Mouse (Mus musculus) forebrain, postnatal 0 days (tissue): ENCODE results near the gene Fitm1. TPM values are rescaled to one million over a fixed set of nuclear protein-coding genes. Genes with fewer than 3 reads are reported as not detected.

Experiments
- ATAC-seq: fragments of 200-750 bp; cut with Nextera tagmentation; 2 replicates; pipeline ENCODE4 v1.8.0; 2017; ENCODE audit warnings: mild to moderate bottlenecking, moderate library complexity
- DNase-seq: peaks from one replicate; pipeline ENCODE4 v3.0.0-alpha.2; 2015
- H3K27ac ChIP-seq: fragments of 300-500 bp; sonication (generic); 2 replicates; pipeline ENCODE4 v1.5.1; 2014; ENCODE audit warnings: low read depth, mild to moderate bottlenecking, antibody characterized with exemption, low read length, moderate library complexity, mixed read lengths
- H3K27me3 ChIP-seq: fragments of 300-500 bp; sonication (generic); 2 replicates; pipeline ENCODE4 v1.6.1; 2014; ENCODE audit warnings: mild to moderate bottlenecking, low read length, mixed read lengths; ENCODE audit not compliant: insufficient read depth
- H3K36me3 ChIP-seq: fragments of 300-500 bp; sonication (generic); 2 replicates; pipeline ENCODE4 v1.6.1; 2014; ENCODE audit warnings: mild to moderate bottlenecking, moderate library complexity; ENCODE audit not compliant: insufficient read depth
- H3K4me1 ChIP-seq: fragments of 300-500 bp; sonication (generic); 2 replicates; pipeline ENCODE4 v1.6.1; 2014; ENCODE audit warnings: antibody characterized with exemption; ENCODE audit not compliant: insufficient read depth
- H3K4me2 ChIP-seq: fragments of 300-500 bp; sonication (generic); 2 replicates; pipeline ENCODE4 v1.6.1; 2014; ENCODE audit warnings: low read depth, mild to moderate bottlenecking, moderate library complexity
- H3K4me3 ChIP-seq: fragments of 300-500 bp; sonication (generic); 2 replicates; pipeline ENCODE4 v1.5.1; 2014; ENCODE audit warnings: low read depth, low read length, mixed read lengths
- H3K9ac ChIP-seq: fragments of 300-500 bp; sonication (generic); 2 replicates; pipeline ENCODE4 v1.6.1; 2014; ENCODE audit warnings: mild to moderate bottlenecking
- H3K9me3 ChIP-seq: fragments of 300-500 bp; sonication (generic); 2 replicates; pipeline ENCODE4 v1.6.1; 2016; ENCODE audit warnings: low read length
- CTCF ChIP-seq: sonication (generic); IDR thresholded peaks from 2 replicates; pipeline ENCODE4 v1.5.1; 2016; ENCODE audit warnings: antibody characterized with exemption, control low read depth, low read depth
- WGBS: fragments of 180-500 bp; shearing (Covaris S2); extraction: QIAGEN DNeasy Blood & Tissue Kit; methylation state at CpG from one replicate; pipeline ENCODE4 v1.1.7; 2014; 5-methylcytosine and 5-hydroxymethylcytosine counted together
- polyA plus RNA-seq: library from polyadenylated mRNA; unstranded; fragments of >200 nt; fragmentation: Nextera tagmentation; extraction: Ambion mirVana; gene quantifications from 2 replicates; pipeline ENCODE4 v1.2.1, GENCODE M21; 2015
- total RNA-seq: library from RNA; depleted of rRNA; stranded (reverse); fragments of >200 nt; gene quantifications from 2 replicates; pipeline ENCODE4 v1.2.3, GENCODE M21; 2014

Gene Fitm1
- total and polyA plus RNA-seq, 2 experiments from 2014 or later: 0.22 TPM; not detected in 1

DNA sequence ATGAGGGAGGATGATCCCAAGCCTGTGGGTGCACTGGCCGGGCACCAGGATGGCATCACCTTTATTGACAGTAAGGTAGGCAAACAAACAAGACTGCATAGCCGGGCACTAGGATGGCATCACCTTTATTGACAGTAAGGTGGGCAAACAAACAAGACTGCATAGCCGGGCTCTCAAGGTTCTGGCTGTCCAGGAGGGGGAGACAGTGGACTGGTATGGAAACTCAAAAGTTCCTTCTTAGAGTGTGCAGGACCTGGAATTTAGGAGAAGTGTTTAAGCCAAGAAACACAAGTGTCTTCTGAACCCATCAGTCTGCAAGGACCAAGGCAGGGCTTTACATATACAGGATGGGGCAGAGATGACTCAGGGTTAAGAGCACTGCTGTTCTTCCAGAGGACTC lies 9.7 kb upstream of the Fitm1 start:
- Histone ChIP-seq H3K9me3 (no peaks in the 10 kb centered on the region), H3K9ac (no peak overlapping the region), H3K36me3 (peaks cover 68% of the 10 kb centered on the region), H3K27me3 (no peaks in the 10 kb centered on the region), H3K4me3 (no peak overlapping the region), H3K4me2 (no peak overlapping the region), H3K4me1 (peaks cover 9% of the 10 kb centered on the region), H3K27ac (no peak overlapping the region)
- 88% methylated on average over 3 of the region's 3 CpGs for WGBS
- ATAC-seq (no peak), DNase-seq (no peak)
- TF ChIP-seq CTCF: peak; percentile 19; the same call in 1 of the 2 replicates

DNA sequence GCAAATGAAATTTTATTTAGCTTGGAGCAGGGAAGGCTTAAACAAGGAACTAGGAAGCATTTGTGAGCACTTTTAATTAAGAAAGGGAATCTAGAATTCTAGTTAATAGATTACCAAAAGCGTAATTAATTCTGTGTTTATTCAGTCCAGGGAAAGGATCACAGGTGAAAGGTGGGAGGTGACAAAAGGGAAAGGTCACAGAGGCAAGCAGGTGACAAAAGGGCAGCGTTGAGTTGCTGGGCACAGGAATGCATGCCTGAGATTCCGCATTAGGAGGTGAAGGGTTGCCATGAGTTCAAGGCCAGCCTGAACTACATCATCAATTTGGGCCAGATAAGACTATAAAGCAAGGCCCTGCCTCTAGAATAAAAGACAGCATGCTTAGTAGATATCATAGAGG lies 7.9 kb upstream of the Fitm1 start:
- Histone ChIP-seq H3K4me1 (no peaks in the 10 kb centered on the region), H3K4me2 (no peak overlapping the region), H3K9me3 (no peaks in the 10 kb centered on the region), H3K9ac (no peak overlapping the region), H3K4me3 (no peak overlapping the region), H3K27ac (no peak overlapping the region), H3K27me3 (no peaks in the 10 kb centered on the region), H3K36me3 (peaks cover 68% of the 10 kb centered on the region)
- 90% methylated on average over 3 of the region's 3 CpGs for WGBS
- TF ChIP-seq CTCF: no peak
- DNase-seq: no peak
- ATAC-seq: no peak

DNA sequence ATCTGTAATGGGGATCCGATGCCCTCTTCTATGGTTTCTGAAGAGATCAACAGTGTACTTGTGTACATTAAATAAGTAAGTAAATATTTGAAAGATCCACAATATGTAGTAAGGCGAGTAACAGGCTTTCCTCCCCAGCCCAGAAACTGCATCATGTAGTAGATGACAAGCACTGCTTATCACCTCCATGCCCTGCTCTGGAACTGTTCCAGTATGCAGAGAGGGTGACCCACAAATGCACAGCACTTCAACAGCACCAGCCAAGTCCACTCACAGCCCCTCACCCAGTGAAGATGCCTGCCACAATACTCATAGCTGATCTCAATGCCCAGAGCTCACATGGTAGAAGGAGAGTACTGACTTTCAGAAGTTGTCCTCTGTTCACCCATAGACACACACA lies 4.8 kb upstream of the Fitm1 start:
- WGBS: 93% methylated on average over 2 of the region's 2 CpGs
- no peak for ATAC-seq
- Histone ChIP-seq H3K4me1 (no peaks in the 10 kb centered on the region), H3K27ac (no peak overlapping the region), H3K4me2 (no peak overlapping the region), H3K4me3 (no peak overlapping the region), H3K9me3 (no peaks in the 10 kb centered on the region), H3K36me3 (peaks cover 46% of the 10 kb centered on the region), H3K27me3 (no peaks in the 10 kb centered on the region), H3K9ac (no peak overlapping the region)
- no peak for TF ChIP-seq CTCF
- DNase-seq: no peak

DNA sequence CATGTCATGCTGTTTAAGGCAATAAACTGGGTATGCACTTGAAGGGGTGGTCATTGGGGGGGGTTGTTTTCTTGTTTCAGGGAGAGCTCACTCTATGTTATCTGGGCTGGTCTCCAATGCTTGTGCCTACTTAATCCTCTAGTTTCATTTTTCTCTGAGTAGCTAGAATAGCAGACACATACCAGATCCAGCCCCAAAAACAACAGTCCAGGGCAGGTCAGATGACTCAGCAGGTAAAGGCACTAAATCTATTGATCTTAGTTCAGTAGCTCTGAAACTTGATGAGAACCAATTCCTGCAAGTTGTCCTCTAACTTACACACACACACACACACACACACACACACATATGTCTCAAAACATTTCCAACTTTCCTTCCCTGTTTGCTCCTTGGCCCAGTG lies 3.7 kb upstream of the Fitm1 start:
- Histone ChIP-seq H3K9me3 (no peaks in the 10 kb centered on the region), H3K4me3 (no peak overlapping the region), H3K36me3 (peaks cover 34% of the 10 kb centered on the region), H3K4me1 (no peaks in the 10 kb centered on the region), H3K9ac (no peak overlapping the region), H3K27ac (no peak overlapping the region), H3K4me2 (no peak overlapping the region), H3K27me3 (no peaks in the 10 kb centered on the region)
- TF ChIP-seq CTCF: no peak
- DNase-seq (no peak), ATAC-seq (no peak)

DNA sequence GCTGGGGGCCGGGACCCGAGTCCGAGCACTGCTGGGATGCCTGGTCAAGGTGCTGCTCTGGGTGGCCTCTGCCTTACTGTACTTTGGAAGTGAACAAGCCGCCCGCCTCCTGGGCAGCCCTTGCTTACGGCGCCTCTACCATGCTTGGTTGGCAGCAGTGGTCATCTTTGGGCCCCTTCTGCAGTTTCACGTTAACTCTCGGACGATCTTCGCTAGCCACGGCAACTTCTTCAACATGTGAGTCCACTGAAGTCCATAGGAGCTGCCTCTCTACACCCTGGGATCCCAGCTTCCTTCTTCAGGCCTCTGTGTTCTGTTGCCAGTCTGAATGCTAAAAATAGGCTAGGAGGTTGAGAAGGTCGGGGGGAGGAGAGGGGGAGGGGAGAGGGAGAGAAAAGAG lies 294 bp downstream of the Fitm1 start:
- Histone ChIP-seq H3K4me1 (no peaks in the 10 kb centered on the region; the same call in 1 of the 2 replicates), H3K4me3 (no peak overlapping the region)

DNA sequence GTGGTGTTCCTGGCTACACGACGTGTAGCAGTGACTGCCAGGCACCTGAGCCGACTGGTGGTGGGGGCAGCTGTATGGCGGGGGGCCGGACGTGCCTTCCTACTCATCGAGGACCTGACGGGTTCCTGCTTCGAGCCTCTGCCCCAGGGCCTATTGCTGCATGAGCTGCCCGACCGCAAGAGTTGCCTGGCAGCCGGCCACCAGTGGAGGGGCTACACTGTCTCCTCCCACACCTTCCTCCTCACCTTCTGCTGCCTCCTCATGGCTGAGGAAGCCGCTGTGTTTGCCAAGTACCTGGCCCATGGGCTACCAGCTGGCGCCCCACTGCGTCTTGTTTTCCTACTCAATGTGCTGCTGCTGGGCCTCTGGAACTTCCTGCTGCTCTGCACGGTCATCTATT lies 959 bp downstream of the Fitm1 start:
- no peak overlapping the region for H3K4me3 ChIP-seq
- no peak for DNase-seq
- no peak overlapping the region for H3K9ac ChIP-seq
- ATAC-seq: no peak
- no peaks in the 10 kb centered on the region for H3K27me3 ChIP-seq
- 80% methylated on average over 16 of the region's 16 CpGs for WGBS
- no peaks in the 10 kb centered on the region; the same call in 1 of the 2 replicates for H3K4me1 ChIP-seq
- H3K27ac ChIP-seq: no peak overlapping the region
- no peak overlapping the region for H3K4me2 ChIP-seq
- no peaks in the 10 kb centered on the region for H3K9me3 ChIP-seq
- no peak for TF ChIP-seq CTCF
- H3K36me3 ChIP-seq: peaks cover 14% of the 10 kb centered on the region

More for the DNA sequence above, 294 bp downstream of the Fitm1 start:
- DNase-seq (no peak), ATAC-seq (no peak)
- Histone ChIP-seq H3K27me3 (no peaks in the 10 kb centered on the region), H3K9me3 (no peaks in the 10 kb centered on the region), H3K36me3 (peaks cover 10% of the 10 kb centered on the region; the same call in 1 of the 2 replicates), H3K27ac (no peak overlapping the region), H3K4me2 (no peak overlapping the region), H3K9ac (no peak overlapping the region)
- TF ChIP-seq CTCF: no peak
- 81% methylated on average over 13 of the region's 13 CpGs for WGBS

DNA sequence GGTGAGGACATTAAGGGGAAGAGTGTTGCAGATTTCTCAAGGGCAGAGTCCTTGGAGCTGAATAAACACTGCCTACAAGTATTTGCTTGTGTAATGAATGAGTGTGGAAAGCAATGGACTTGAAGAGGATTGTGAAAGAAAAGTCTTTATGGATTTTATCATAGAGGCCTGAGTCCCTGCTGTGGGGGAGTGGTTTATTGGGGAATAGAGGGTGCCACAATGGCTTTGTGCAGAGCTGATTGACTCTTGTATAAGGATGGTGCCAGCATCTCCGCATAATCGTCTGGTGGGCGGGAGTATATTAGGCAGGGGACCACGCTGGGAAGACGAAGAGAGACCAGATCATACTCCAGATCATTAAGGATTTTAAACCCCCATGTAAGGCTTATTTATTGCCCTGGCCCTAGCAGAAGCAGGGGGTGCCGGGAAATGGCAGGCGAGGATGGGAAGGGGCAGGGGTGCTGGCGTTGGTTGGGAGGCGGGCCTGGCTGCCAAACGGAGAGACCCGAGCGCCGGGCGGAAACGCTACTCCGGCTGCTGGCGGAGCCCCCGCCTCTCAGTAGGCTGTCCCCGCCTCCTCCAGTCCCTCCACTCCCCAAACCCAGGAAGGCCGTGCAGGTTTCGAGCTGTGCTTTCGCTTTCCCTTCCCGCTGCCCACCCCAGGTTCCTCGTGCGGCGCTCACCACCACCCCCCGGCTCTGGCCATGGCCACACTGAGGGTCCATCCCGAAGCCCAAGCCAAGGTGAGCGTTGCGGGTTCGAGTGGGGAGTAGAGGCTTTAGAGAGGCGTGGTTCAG lies 2.7 kb downstream of the Fitm1 start, which contains the start of gene Psme1:
Gene Psme1 (plus strand): TSS at position 253 of the 797 bp plus-strand sequence.
- under 1% methylated on average over 32 of the region's 32 CpGs for WGBS
- peak; percentile 96 for ATAC-seq
- H3K27me3 ChIP-seq: no peaks in the 10 kb centered on the region
- TF ChIP-seq CTCF: no peak
- peak; percentile 89 for DNase-seq
- H3K27ac ChIP-seq: peak within 1 kb of the TSS; percentile 82
- H3K9me3 ChIP-seq: no peaks in the 10 kb centered on the region
- H3K36me3 ChIP-seq: peaks cover 19% of the 10 kb centered on the region
- H3K4me3 ChIP-seq: peak within 1 kb of the TSS; percentile 54
- peak within 1 kb of the TSS; percentile 73 for H3K4me2 ChIP-seq
- no peaks in the 10 kb centered on the region; the same call in 1 of the 2 replicates for H3K4me1 ChIP-seq
- peak within 1 kb of the TSS; percentile 76 for H3K9ac ChIP-seq
